Mouse (Mus musculus) left cerebral cortex, adult 8-10 months (tissue): ENCODE measurements around the gene Ttc39d. TPM values are rescaled to one million over a fixed set of nuclear protein-coding genes. Genes with fewer than 3 reads are reported as not detected.

Experiments used
- DNase-seq, 2 experiments: peaks; one replicate each; pipeline ENCODE4 v3.0.0; 2022; ENCODE audit warnings: low spot score in 2 of 2
- total RNA-seq, 4 experiments: library from RNA; stranded (reverse); gene quantifications; 2 replicates each; pipeline ENCODE4 v1.2.4; 2022

Ttc39d gene
- total RNA-seq, 4 experiments from 2014 or later = 0.20 to 0.53 (median 0.28) TPM

DNA sequence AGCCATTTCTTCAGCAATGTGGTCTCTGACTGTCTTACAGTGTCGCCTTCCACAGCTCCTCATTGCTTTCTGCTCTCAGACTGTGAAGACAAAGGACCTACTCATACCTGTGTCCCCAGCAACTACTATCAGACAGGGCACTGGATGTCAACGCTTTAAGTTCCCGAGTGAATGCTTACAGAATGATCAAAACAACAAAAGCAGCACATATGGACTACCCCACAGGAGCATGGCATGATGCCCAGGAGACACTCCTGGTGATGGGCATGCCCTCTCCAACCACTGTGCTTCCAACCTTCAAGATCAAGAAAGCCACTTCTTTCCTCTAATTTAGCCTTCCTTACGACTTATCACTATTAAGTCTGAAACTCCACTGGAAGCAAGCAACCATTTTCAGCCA, 59.8 kb downstream of the Ttc39d start:
- DNase-seq = no peak

Other genes starting within 250 kb of the Ttc39d start
- 10 to 100 TPM; 56.0 to 60.9 (median 58.8) TPM for gene Hnrnpll, start 145.1 kb upstream of the Ttc39d start, total RNA-seq
- gene Galm, start 80.0 kb upstream of the Ttc39d start, total RNA-seq = 1 to 10 TPM; 2.0 to 5.7 (median 3.9) TPM
- gene Srsf7, start 153 bp upstream of the Ttc39d start, total RNA-seq = 100 to 1,000 TPM in 1 of 4 experiments, 10 to 100 TPM in 3; 93.1 to 111 (median 97.5) TPM
- 1 to 10 TPM; 4.9 to 8.9 (median 7.4) TPM for gene Gemin6, start 17.0 kb downstream of the Ttc39d start, total RNA-seq
- 10 to 100 TPM; 16.1 to 19.2 (median 18.1) TPM for gene Morn2, start 82.7 kb downstream of the Ttc39d start, total RNA-seq
- gene Dhx57, start 83.0 kb downstream of the Ttc39d start, total RNA-seq = 10 to 100 TPM; 34.5 to 42.6 (median 41.6) TPM
- 1 to 10 TPM; 1.7 to 3.3 (median 2.9) TPM for gene Arhgef33, start 99.9 kb downstream of the Ttc39d start, total RNA-seq
- 1 to 10 TPM in 1 of 4 experiments, not detected in 3; 1.4 TPM for gene Gm10190, start 166.1 kb downstream of the Ttc39d start, total RNA-seq